Mouse (Mus musculus) embryo, embryonic 11 days (tissue): ENCODE measurements at regions not wholly inside any gene's neighbourhood (a gene's known extent, or its start where the extent isn't known, plus 50 kb on each side); places are given as distances from the start of the nearest gene placed in this dataset.

Experiments
- DNase-seq: peaks from one replicate; pipeline ENCODE4 v3.0.0-alpha.2; 2015

DNA sequence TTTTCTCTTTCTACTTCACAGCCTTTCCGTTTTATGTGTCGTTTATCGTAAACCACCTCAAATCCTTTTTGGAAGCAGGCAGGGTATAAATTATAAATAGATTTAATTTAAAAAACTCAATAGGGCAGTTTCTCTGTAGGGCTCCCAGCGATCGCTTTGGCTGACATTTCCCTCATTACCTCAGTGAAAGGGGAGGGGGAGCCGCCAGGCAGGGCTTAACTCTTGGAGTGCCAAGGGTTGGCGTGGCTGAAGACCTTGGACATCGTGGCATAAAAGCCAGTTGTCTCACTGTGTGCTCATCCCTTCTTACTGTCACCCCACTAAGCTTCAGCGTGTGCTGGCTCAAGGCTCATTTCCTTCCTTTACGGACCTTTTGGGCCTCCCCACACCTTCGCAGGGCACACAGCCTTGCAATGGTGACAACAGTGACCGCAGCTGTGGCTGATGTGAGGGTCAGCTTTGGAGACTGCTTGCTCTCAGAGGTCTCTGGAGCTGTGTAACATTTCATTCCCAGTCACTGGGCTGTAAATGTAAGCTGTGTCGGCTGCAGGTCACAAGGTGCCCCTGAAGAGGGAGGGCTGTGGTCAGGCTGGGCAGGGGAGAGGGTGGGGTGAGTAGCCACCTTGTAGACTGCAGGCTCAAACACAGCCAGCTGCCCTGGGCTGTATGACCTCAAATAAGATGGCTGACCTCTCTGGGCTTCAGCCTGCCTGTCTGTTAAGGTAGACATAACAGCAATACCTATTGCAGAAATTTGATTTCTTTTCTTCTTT, 81.6 kb upstream of the Stx16 start:
- DNase-seq, result peak; percentile 56

DNA sequence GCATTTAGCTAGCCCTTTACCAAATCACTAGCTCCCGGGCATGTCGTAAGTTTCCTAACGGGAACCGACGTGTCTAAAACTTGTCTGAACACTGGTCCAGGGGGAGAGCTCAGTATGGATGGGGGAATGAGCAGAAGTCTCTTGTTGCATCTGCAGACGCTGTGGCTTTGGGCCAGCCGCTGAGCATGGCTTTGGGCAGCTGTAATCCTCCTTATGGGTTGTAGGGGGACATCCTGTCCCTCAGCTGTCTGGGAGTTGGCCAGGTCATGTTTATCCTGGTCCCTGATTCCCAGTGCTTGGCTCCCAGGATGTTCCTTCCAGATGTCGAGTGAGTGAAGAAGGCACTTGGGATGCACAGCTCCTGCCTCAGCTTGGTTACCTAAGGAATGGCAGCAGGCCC, 71.4 kb upstream of the Stx16 start:
- DNase-seq, result no peak

DNA sequence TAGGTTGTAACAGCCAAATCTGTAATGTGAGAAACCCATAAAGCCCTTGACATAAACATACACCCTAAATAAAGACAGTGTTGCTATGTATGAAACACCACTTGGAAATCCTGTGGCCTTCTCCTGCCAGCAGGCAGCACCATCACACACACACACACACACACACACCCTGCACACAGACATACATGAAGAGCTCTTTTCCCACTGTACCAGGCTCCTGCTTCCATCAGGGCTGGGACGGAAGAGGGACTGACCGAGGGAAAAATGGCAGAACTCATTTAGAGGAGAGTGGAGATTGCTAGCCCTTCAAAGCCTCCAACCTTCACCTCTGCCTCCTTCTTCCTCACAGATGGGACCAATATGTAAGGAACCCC, 68.1 kb upstream of the Stx16 start:
- DNase-seq, result no peak

DNA sequence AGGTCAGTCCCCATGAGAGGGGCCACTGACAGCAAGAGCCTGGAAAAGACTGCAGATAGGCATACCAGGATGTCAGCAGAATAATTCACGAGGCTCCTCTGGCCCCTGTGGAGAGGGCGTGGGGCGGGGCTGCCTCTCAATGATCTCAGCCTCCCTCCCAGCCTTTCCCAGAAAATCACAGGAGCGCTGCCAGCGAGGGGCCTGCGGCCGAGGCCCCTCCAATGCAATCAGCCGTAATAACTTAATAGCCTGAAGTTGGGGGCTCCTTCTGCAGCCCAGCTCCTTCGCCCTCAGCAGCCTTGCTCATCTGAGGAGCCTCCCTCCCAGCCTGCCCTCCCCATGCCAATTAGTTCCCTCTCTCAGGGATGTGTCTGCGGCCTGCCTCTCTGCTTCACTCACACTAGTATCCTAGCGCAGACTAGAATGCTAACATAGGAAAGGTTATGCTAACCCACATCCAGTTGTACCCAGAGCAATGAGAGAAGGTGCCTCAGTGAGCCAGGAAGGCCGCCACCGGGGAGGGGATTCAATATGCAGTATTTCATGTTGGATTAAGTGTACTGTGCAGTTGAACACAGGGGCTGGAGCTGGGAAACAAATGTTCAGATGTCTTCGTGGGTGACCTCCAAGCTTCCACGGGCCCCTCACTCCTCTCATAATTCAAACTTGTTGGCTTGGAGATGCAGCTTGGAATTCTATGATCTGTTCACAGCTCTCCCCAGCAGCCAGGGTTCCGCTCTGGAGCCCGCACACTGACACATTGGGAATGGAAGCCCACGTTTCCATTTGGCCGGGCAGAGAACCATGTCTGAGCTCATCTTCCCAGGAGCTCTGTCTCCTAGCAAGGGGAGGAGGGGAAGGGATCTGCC, 67.5 kb upstream of the Stx16 start:
- peak; percentile 77 for DNase-seq

DNA sequence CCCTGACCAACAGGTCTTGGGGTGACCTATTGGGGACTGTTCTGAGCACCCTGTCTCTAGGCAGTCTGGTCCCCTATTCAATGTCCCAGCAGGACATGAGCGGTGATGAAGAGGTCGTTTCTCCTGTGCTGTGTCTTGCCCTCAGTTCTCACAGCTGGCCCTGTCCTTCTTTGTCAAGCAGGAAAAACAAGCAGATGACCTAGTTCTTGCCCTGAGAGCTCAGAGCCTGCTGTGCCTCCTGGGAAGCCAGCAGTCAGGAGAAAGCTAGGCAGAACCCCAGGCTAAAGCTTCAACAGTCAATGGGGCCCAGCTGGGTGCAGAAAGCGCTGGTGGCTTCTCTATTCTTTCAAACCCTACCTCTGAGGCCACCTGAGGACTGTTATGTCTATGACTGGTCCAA, 66.1 kb upstream of the Stx16 start:
- DNase-seq, result no peak

DNA sequence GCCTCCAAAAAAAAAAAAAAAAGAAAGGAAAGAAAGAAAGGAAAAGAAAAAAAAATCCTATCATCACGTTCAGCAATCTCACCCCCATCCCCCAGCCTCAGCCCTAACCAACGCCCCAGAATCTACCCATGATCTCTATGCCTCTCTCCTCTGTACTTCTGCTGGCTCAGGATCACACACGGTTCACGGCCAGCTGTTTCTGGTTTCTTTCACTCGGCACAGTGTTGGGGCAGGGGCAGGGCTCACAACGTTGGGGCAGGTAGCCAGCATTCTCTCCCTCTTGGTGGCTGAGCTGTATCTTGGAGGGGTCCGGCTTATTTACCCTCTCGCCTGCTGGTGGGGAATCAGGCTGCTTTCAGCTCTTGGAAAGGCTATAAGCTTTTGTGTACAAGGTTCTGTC, 64.7 kb upstream of the Stx16 start:
- no peak for DNase-seq

DNA sequence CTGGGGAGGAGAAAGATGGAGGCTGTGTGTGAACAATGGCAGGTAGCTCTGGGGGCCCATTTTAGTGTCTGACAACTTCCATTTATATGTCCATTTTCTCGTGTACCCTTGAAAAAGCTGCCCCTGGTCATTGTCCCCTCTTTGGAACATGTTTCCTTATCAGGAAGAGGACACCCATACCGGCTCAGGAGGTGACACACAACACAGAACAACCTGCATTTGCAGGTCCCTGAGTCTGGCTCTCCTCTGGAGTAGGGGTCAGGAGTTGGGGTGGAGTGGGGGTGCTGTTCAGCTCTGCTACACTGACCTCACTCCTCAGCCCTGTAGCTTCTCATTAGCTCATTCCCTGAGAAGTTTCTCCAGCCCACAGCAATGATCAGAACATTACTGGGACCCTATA, 61.7 kb upstream of the Stx16 start:
- DNase-seq, result no peak

DNA sequence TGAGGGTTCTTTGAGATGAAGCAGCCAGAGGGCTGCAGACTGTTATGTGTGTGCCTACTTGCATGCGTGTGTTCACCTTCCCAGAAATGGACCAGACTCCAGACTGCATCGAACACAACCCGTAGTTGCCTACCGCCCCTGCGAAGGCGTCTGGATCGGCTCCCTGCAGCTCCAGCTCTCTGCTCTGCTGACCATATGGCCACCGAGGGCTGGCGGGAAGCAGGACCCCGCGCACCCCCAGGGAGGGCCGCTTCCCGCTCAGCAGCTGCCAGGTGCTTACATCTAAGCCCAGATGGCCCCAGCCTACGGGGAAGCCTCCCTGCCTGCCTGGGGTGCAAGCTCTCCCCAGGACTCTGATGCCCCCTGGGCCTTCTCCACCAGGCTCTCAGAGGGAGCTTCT, 60.8 kb upstream of the Stx16 start:
- DNase-seq, result peak; percentile 31

DNA sequence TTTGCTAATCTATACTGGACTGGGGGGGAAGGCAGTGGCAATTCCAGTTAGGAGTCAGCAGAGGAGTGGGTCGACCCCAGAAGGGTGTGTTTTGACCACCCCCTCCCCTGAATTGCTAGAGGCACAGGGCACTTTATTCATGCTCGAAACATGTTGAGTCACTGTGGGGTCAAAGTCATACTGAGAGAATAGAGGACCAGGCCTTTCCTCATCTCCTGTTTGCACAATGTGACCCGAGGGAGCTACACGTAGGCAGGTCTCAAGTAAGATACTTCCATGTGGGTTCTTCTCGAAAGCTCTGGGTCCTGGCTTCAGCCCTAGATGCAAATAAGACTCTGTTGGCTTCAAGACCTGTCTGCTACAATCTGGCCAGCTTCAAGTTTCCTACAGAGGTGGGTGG, 60.0 kb upstream of the Stx16 start:
- DNase-seq, result no peak

DNA sequence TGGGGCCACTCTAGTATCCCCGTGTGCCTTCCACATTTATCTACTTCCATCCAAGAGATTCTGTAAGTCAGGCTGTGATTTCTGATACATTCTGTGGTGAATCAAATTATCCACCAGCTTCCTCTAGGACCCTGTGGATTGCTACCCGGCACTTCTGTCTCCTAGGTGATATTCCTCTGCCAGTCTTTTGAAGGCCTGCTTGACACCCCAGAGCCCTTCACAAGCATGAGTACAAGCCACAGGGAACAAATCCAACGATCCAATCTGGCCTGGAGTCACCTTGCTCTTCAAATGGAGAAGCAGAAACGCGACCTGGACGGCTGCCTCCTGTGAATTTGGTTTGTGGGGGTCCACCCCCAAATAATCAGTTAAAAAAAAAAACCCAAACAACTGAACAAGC, 59.1 kb upstream of the Stx16 start:
- no peak for DNase-seq

DNA sequence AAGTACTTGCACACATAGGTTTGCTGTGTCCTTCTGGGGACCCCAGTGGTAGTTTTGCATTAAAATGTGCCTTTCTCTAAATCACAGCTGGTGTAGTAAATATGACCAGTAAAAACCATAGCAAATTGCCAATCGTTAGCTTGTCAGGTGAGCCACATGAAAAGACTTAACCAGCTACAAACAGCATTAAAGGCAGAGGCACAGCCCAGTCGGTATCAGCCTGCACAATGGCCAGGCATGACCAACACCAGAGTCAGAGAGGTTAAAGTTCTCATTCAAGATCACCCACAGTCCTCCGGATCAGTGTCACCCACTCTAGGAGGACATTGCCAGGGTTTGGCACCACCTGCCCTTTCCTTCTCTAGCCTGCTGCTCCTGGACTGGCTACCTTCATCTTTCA, 58.5 kb upstream of the Stx16 start:
- DNase-seq, result no peak

DNA sequence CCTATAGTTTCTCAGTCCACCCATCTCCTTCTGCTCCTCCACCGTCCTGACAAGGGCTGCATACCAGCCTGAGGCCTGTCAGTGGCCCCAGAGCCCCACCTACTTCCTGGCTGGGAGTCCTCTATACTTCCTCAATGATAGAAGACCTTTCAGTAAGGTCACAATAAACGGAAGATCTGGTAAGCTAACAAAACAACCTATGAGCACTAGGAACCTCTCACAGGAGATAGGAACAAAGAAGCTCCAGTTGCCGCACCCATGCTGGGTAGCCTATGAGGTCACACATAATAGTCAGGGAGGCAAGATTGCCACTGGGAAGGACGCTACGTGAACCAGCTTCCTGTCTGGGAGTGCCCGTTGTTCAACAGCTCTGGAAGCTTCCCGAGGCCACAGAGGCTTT, 58.1 kb upstream of the Stx16 start:
- no peak for DNase-seq

DNA sequence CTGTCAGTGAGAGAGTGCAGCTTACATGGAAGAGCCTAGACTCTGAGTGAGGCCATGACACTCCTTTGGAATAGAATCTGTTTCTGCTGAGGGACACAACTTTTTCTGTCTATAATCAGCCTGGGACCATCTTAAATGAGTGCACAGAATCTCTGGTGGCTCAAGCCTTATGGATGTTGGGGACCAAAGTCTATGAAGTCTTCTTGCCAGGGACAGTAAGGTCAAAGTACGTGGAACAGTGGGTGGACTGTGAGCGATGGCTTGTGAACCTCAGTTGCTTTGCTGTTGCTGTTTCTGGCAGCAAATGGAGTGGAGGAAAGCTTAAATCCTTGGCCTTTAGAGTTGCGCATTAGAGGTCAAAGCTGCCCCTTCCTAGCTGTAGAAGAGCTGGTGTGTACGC, 57.1 kb upstream of the Stx16 start:
- no peak for DNase-seq

DNA sequence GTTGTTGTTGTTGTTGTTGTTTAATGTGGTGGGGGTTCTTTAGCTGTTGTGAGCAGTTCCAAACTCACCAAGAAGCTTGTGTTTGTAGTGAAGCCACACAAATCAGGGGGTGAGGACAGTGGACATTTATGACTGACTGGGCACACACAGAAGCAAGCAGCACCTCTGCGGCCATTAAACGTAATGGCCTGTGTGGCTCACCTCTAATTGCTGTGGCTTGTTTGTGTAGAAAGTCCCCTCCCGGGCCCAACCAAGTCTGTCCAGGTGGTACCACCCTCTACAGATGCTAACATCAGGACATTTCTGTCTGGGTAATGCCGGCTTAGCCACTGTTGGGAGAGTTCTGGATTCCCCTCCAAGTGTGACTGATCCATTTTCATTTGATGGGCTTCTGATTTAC, 56.1 kb upstream of the Stx16 start:
- DNase-seq, result no peak

DNA sequence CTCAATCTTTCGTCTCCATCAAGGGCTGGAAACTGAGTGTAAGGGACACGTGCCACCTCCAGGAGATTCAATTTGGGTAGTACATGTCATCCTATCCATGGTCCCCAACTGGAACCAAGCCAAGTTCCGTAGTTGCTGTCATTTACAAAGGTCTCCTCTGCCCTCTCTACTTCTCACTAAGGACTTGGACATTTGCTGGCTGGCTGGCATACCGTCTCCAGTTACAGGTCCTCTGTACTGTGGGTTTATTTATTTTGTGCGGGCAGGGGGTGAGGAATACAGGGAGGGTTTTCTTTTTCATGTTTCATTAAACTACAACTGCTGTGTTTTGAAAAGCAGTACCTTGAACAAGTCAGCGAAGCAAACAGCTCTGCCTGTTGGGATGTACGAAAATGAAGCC, 55.7 kb upstream of the Stx16 start:
- no peak for DNase-seq

DNA sequence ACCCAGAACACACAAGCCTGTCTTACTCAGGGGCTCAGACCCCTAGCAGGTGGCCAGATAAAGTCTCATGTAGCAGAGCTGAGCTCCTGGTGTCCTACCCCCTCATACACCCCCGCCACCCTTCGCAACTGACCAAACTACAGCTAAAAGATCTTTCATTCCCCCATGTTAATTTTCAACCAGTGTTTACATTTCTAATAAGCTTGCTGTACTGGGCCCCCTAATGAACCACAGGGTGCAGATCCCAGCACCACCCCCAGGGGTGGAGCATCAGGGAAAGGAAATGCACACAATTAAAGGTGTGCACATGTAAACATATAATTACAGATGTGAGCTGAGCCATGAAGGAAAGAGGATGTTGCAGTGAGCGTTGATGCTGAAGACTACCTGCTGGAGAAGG, 54.6 kb upstream of the Stx16 start:
- DNase-seq, result no peak

DNA sequence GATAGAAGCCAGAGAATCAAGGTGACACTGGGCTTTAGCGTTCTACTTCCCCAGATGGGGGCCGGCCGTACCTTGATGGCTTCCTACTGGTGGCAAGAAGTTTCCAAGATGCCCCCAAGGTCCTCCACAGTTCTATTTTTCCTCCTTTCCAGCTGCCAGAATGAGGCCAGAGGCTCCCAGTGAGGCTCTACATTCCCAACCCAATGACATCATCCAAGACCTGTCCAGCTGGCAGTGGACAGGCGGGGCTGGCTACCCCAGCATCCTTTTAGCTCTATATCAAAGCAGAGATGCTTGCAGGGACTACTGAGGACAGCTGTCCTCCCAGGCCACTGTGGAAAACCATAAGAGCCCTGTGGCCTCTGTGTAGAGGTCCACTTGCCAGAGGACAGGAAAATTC, 53.8 kb upstream of the Stx16 start:
- no peak for DNase-seq

DNA sequence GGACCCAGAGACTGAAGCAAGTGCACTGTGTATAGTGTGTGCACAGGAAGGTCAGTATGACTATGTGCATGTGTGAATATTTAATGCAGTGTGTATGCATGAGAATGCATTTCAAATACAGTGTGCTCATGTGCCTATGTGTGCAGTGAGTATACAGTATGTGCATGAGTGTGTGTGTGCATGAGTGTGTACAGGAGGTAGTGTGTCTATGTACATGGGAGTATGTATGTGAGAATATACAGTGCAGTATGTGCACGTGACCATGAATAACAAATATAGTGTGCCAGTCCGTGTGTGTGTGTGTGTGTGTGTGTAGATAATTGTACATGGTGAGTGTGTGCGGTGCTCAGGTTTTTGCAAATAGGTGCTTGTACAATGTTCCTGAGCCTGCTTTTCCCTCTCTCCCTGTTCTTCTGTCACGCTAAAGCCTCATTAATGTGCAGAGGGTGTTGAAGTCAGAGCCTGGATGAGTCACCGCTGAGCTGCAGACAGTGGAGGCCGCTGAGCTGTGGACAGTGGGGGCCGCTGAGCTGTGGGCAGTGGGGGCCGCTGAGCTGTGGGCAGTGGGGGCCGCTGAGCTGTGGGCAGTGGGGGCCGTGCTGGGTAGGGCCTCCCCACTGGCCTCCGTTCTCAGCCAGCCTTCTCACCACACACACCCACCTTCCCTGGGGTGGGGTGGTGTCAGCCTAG, 50.8 kb upstream of the Stx16 start:
- no peak for DNase-seq
